Mouse (Mus musculus) midbrain, embryonic 12.5 days (tissue): ENCODE data around the gene Snap91. TPM values are rescaled to one million over a fixed set of nuclear protein-coding genes. Genes with fewer than 3 reads are reported as not detected.
A peak's percentile ranks its signal among the peaks of the same experiment; 100 is the strongest.

Experiments used
- ATAC-seq: fragments of 200-750 bp; cut with Nextera tagmentation; 2 replicates; pipeline ENCODE4 v1.8.0; 2017; ENCODE audit warnings: low read depth, moderate TSS enrichment, moderate library complexity; ENCODE audit not compliant: low FRiP score
- H3K27ac ChIP-seq: fragments of 300-500 bp; sonication (generic); replicated peaks from 2 replicates; pipeline ENCODE4 v1.5.1; 2016; ENCODE audit warnings: mild to moderate bottlenecking
- H3K27me3 ChIP-seq: fragments of 300-500 bp; sonication (generic); 2 replicates; pipeline ENCODE4 v1.6.1; 2016; ENCODE audit warnings: mild to moderate bottlenecking
- H3K36me3 ChIP-seq: fragments of 300-500 bp; sonication (generic); 2 replicates; pipeline ENCODE4 v1.6.1; 2016
- H3K4me1 ChIP-seq: fragments of 300-500 bp; sonication (generic); 2 replicates; pipeline ENCODE4 v1.6.1; 2016
- H3K4me2 ChIP-seq: fragments of 300-500 bp; sonication (generic); replicated peaks from 2 replicates; pipeline ENCODE4 v1.6.1; 2016; ENCODE audit warnings: mild to moderate bottlenecking, moderate library complexity
- H3K4me3 ChIP-seq: fragments of 300-500 bp; sonication (generic); 2 replicates; pipeline ENCODE4 v1.5.1; 2016; ENCODE audit warnings: mild to moderate bottlenecking
- H3K9ac ChIP-seq: fragments of 300-500 bp; sonication (generic); replicated peaks from 2 replicates; pipeline ENCODE4 v1.6.1; 2016; ENCODE audit warnings: mild to moderate bottlenecking, moderate library complexity
- H3K9me3 ChIP-seq: fragments of 300-500 bp; sonication (generic); 2 replicates; pipeline ENCODE4 v1.6.1; 2016; ENCODE audit warnings: mild to moderate bottlenecking
- WGBS: fragments of 180-500 bp; shearing (Covaris S2); methylation state at CpG from one replicate; pipeline ENCODE4 v1.1.7; 2016; 5-methylcytosine and 5-hydroxymethylcytosine counted together
- polyA plus RNA-seq: library from polyadenylated mRNA; unstranded; fragments of >200 nt; fragmentation: Nextera tagmentation; extraction: Ambion mirVana; gene quantifications from 2 replicates; pipeline ENCODE4 v1.2.1, GENCODE M21; 2016

The Snap91 gene
- polyA plus RNA-seq, result 39.3 and 45.0 TPM in 2 replicates

DNA sequence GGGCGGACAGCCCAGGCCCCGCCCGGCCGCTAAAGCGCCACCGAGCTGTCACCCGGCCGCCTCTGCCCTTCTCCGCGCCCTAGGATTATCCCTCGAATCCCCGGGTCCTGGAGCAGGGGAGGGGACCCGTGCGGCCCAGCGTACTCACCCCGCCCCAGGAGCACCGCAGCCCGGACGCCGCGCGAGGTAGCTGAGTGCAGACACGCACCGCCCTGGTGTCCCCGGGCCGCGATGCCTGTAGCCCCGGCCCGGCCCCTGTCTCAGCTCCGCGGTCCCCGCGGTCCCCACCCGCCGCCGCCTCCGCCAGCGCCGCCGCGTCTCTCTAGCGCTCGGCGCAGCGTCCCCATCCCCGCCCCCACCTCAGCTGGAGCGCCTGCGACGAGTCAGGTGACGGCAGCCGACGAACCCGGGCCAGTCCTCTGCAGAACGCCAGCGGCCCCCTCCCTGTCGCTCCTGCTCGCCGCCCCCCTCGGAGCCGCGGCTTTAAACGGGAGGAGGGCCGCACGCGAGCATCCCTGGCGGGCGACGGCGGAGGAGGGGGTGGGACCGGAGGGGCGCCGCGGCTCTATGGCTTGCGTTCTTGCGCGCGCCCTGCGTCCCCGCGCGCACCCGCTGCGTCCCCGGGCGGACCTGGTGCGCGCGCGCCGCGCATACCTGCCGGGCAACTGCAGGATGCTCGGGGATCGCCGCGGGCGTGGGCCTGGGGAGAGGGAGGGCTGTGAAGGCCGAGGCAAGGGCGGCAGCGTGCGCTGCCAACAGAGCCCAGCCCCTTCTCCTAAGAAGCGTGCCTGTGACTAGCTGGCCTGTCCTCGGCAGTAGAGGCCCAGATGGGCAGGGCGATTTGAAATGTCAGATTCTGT is at the start of gene Snap91:
Gene Snap91 (minus strand): TSS at position 542 of the 860 bp plus-strand sequence.
- ATAC-seq, result peak; percentile 94
- under 1% methylated on average over 88 of the region's 104 CpGs for WGBS
- Histone ChIP-seq H3K4me2 (peak within 1 kb of the TSS; percentile 85), H3K9me3 (no peaks in the 10 kb centered on the region), H3K27ac (peak within 1 kb of the TSS; percentile 93), H3K27me3 (peaks cover 28% of the 10 kb centered on the region), H3K36me3 (no peaks in the 10 kb centered on the region), H3K4me3 (peak within 1 kb of the TSS; percentile 72), H3K4me1 (0 out of 2 replicates have a peak, but pooled peaks cover 4% of the 10 kb centered on the region), H3K9ac (peak within 1 kb of the TSS; percentile 59)

DNA sequence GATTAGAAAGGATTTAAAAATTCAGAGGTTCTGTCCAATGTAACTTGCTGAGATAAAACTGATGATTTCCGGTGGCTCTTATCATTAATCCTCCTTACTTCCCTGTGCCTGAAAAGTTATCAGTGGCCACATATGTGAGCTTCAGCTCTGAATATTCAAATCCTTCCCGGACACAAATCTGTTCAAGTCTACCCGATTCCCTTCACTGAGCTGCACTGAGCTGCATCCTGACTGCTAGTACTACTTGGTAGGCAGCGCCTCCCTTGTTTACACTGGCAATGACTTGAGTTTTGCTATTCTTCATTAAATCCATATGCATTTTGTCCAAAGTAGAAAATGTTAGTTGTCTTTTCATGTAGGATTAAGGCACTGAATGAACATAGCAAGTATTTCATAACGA is 46.1 kb upstream of the Snap91 start:
- 80% methylated on average over 5 of the region's 5 CpGs for WGBS
- no peak overlapping the region for H3K9ac ChIP-seq
- H3K27ac ChIP-seq, result no peak overlapping the region
- H3K4me2 ChIP-seq, result no peak overlapping the region
- H3K36me3 ChIP-seq, result no peaks in the 10 kb centered on the region
- H3K9me3 ChIP-seq, result no peaks in the 10 kb centered on the region
- H3K27me3 ChIP-seq, result no peaks in the 10 kb centered on the region
- no peaks in the 10 kb centered on the region for H3K4me1 ChIP-seq
- no peak overlapping the region for H3K4me3 ChIP-seq
- ATAC-seq, result no peak

DNA sequence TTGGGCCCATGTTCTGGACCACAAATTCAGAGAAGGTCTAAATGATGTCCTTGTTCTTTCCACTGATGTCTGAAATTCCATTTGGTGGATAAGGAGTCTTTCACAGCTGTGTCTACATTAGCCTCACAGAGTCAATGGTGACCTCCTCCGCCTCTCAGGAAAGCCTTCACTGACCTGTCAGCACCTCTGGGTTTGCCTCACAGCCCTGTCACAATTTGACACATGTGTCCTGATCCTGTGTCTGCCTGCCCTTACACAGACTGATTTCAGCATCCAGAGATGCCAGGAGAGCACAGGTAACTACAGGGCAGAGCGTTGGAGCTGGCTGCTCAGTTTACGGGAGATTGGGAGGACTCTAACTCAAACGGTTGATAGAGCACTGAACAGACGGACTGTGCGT is 45.2 kb upstream of the Snap91 start:
- no peak overlapping the region for H3K4me3 ChIP-seq
- ATAC-seq, result no peak
- H3K9ac ChIP-seq, result no peak overlapping the region
- H3K4me1 ChIP-seq, result no peaks in the 10 kb centered on the region
- 85% methylated on average over 6 of the region's 6 CpGs for WGBS
- no peak overlapping the region for H3K27ac ChIP-seq
- no peaks in the 10 kb centered on the region for H3K27me3 ChIP-seq
- no peaks in the 10 kb centered on the region for H3K9me3 ChIP-seq
- no peak overlapping the region for H3K4me2 ChIP-seq
- no peaks in the 10 kb centered on the region for H3K36me3 ChIP-seq

DNA sequence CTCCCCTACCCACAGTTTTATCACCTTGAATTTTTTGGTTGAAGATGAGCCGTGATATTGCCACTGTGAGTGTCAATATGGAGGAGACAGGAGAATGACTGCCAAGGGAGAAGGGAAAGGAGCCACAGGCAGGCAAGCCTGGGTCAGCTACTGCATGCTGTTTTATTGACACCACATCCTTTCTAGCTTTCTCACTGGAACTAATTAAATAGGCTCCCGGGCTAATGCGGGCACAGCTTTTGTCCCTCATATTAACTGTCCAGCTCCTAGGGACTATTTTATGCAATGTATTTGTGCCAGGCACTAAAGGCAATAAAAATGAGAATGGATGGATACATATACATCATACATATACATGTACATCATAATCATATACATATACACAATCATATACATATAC is 42.0 kb upstream of the Snap91 start:
- H3K9ac ChIP-seq, result no peak overlapping the region
- H3K4me3 ChIP-seq, result no peak overlapping the region
- no peaks in the 10 kb centered on the region for H3K36me3 ChIP-seq
- no peaks in the 10 kb centered on the region for H3K9me3 ChIP-seq
- H3K4me2 ChIP-seq, result no peak overlapping the region
- no peaks in the 10 kb centered on the region for H3K4me1 ChIP-seq
- ATAC-seq, result no peak
- WGBS, result 65% methylated on average over 3 of the region's 3 CpGs
- H3K27ac ChIP-seq, result no peak overlapping the region
- H3K27me3 ChIP-seq, result no peaks in the 10 kb centered on the region

DNA sequence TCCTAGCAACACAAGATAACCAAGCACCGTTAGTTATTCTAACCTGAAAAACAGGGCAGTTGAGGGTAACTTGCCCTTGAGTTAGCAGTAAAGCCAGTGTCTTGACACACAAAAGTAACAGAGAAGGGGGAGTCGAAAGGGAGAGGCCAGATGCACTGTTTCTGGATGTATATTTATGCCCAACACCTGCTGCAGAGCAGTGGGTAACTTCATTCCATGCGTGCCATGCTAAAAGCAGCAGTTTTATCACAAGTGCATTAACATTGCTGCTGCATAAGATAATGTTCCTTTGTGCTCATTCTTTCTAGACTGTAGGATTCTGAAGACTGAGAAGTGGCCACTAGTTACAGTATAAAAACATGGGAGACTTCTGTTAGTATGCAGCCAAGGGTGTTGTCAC is 36.1 kb upstream of the Snap91 start:
- H3K36me3 ChIP-seq, result no peaks in the 10 kb centered on the region
- H3K4me1 ChIP-seq, result no peaks in the 10 kb centered on the region
- no peak overlapping the region for H3K4me3 ChIP-seq
- 84% methylated on average over 3 of the region's 3 CpGs for WGBS
- no peaks in the 10 kb centered on the region for H3K27me3 ChIP-seq
- no peak for ATAC-seq
- H3K9me3 ChIP-seq, result no peaks in the 10 kb centered on the region
- H3K27ac ChIP-seq, result no peak overlapping the region
- no peak overlapping the region for H3K4me2 ChIP-seq
- H3K9ac ChIP-seq, result no peak overlapping the region

DNA sequence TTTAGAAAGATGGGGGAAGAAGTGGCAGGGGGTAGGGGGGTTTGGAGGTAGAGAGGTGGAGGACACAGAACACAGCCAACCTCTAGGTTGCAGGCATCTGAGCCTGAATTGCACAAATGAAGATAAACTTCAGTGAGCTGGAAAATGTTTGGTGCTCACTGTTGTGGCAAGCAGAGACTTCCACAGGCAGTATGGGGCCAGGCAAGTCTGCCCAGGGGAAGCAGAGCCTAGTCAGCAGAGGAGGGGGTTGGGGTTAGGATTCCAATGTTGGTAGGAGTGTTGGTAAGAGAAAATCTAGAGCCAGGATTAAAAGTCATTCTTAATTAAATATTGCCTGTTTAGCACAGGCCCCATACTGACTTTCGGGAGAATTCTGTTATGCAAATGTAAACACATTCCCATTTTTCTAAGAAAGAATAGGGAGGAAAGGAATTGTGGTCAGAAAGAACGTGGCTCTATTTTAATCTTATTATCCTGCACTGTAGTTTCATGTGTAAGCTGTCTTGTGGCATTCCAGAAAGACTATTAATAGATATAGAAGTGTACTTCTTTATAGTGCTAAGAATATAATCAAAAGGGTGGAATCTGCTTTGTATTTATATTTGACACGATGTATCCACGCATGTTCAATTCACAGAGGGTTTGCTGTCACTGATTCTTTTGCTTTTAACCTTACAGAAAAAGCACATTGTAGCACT is 19.2 kb upstream of the Snap91 start:
- no peaks in the 10 kb centered on the region for H3K36me3 ChIP-seq
- no peak for ATAC-seq

DNA sequence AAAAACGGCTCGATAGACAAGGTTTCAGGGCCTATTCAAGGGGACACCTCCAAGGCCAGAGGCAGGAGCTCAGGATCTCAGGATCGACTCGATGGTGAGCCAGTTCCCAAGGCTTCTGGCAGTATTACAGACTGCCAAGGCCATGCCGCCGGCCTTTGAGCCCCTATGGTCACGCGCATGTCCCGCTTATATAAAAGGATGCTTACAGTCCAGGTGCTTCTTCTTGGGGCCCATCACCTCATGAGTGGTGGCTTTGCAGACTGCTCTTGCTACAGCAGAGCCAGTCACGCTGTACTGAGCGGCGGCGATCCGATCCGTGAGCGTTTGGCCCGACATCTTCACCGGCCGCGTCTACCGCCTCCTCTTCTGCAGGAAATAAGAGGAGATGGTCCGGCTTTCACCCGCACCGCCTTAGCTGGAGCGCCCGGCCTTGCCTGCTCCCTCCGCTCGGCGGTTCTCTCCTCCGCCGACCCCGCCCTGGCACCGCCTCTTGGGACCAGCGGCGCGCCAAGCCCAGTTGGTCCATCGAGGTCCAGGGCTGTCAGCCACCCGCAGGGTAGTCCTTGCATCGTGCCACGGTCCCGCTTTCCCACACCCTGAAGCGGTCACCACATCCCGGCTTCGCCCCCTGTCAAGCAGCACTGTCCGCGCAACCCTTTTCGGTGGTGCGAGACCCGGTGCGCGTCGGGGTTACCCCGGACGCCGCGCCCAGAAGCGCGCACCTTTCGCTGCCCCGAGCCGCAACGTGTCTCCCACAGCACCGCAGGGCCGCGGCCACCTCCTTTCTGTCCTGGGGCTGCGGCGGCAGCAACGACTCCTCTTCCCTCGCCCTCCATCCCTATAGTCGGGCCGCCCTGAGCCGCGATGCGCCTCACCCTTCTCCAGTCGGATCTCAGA is 990 bp downstream of the Snap91 start:
- ATAC-seq, result peak; percentile 42
- Histone ChIP-seq H3K27me3 (peaks cover 28% of the 10 kb centered on the region), H3K36me3 (no peaks in the 10 kb centered on the region), H3K9ac (peak overlapping the region; percentile 59), H3K4me3 (peak overlapping the region; percentile 72), H3K4me1 (0 out of 2 replicates have a peak, but pooled peaks cover 4% of the 10 kb centered on the region), H3K27ac (peak overlapping the region; percentile 93), H3K9me3 (no peaks in the 10 kb centered on the region), H3K4me2 (peak overlapping the region; percentile 85)
- under 1% methylated on average over 75 of the region's 75 CpGs for WGBS

More for the DNA sequence above, 19.2 kb upstream of the Snap91 start:
- Histone ChIP-seq H3K9me3 (no peaks in the 10 kb centered on the region), H3K4me1 (no peaks in the 10 kb centered on the region), H3K9ac (no peak overlapping the region), H3K27me3 (no peaks in the 10 kb centered on the region), H3K4me3 (no peak overlapping the region), H3K4me2 (no peak overlapping the region), H3K27ac (no peak overlapping the region)
- 64% methylated on average over 4 of the region's 4 CpGs for WGBS

DNA sequence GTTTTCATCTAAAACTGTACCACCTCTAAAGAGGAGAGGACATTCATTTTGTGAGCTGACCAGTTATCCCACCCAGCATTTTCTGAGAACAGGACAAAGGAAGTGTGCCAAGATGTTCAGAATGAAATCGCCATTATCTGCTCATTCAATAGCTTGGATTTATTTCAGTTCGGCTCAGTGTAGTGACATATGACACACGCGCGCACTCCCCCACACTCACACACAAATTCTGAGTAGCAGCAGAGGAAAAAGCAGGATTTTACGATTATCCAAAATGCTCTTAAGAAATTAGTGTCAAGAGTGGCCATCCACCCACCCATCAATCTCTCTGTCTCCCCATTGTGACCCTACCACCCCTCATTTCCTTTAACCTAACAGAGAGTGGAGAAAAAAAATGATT is 1.7 kb downstream of the Snap91 start:
- Histone ChIP-seq H3K36me3 (no peaks in the 10 kb centered on the region), H3K9me3 (no peaks in the 10 kb centered on the region), H3K27me3 (peaks cover 28% of the 10 kb centered on the region), H3K4me3 (peak overlapping the region; percentile 72), H3K27ac (peak overlapping the region; percentile 93), H3K4me2 (peak overlapping the region; percentile 85), H3K4me1 (0 out of 2 replicates have a peak, but pooled peaks cover 4% of the 10 kb centered on the region), H3K9ac (peak overlapping the region; percentile 59)
- 65% methylated on average over 6 of the region's 6 CpGs for WGBS
- ATAC-seq, result no peak

DNA sequence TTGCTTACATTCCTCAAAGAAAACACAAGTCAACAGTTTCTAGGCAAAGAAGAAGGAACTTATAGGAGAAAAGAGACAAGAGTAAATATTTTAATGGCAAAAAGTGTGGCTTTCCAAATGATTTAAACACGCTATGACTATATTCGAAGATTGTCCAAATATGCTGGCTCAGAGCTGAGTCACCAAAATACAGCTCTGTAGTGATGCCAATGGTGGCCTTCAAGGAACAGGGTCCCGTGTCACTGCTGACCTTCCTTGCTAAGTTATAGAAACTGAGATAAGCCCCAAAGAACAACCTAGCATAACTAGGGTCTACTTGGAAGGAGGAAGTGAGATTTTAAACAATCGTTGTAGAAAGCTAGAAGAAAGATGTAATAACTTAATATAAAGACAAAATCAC is 6.8 kb downstream of the Snap91 start:
- ATAC-seq, result no peak
- H3K4me1 ChIP-seq, result no peaks in the 10 kb centered on the region
- H3K4me3 ChIP-seq, result no peak overlapping the region
- no peaks in the 10 kb centered on the region for H3K9me3 ChIP-seq
- H3K9ac ChIP-seq, result no peak overlapping the region
- H3K4me2 ChIP-seq, result no peak overlapping the region
- H3K36me3 ChIP-seq, result no peaks in the 10 kb centered on the region
- peaks cover 11% of the 10 kb centered on the region for H3K27me3 ChIP-seq
- H3K27ac ChIP-seq, result no peak overlapping the region
- WGBS, result 89% methylated on average over 4 of the region's 4 CpGs

DNA sequence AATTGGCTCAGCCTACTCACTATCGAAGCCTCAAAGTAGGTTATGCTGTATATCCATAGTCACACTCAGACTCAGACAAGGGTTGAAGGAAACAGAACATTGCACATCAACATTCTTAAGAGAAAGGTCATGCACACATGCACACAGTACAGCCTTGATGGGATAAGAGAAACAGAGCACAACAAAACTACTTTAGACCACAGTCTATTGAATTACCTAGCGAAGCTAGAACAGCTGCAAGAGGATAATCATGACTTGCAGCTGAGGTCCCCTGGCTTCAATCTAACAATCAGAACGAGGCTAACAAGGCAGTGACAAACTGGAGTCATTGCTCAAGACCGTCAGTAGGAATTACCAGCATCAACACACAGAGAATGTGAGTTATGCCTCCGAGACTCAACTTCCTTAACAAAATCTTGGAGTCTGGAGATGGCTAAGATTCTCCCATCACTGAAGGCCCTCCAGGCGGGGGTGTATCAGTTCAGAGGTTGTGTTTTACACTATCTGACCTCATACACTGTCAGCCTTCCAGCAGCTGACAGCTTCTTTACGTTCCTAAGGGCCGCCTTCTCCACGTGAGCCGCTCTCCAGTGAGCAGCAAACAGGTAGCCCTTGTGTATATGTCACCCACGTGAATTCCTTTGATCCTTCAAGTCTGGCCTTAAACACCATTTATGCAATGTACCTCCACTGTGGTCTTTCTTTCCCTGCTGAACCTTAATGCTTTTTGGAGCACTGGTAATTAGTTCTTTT is 10.7 kb downstream of the Snap91 start:
- Histone ChIP-seq H3K4me2 (no peak overlapping the region), H3K9me3 (no peaks in the 10 kb centered on the region), H3K4me1 (no peaks in the 10 kb centered on the region), H3K27ac (no peak overlapping the region), H3K9ac (no peak overlapping the region), H3K36me3 (no peaks in the 10 kb centered on the region), H3K4me3 (no peak overlapping the region), H3K27me3 (no peaks in the 10 kb centered on the region)
- WGBS, result 61% methylated on average over 11 of the region's 11 CpGs
- ATAC-seq, result no peak

DNA sequence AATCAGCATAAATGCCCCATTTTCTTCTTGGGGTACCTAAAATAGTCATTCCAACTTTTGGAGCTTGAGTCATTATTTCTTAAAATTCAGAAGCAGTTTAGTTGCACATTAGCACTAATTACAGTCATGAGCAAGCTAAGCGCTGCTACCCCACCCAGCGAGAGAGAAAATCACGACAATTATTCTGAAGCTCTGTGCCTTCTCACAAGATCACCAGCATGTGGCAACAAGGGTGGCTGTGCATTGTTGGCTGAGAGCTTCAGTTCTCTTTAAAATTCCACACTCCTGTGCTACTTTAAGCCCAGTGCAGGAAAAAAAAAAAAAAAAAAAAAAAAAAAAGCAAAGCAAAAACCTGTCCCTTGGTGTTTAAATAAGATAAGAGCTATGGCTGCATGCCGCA is 22.4 kb downstream of the Snap91 start:
- Histone ChIP-seq H3K4me2 (no peak overlapping the region), H3K4me1 (no peaks in the 10 kb centered on the region; the same call in 1 of the 2 replicates), H3K27me3 (no peaks in the 10 kb centered on the region), H3K4me3 (no peak overlapping the region), H3K9me3 (no peaks in the 10 kb centered on the region), H3K27ac (no peak overlapping the region), H3K36me3 (no peaks in the 10 kb centered on the region), H3K9ac (no peak overlapping the region)
- WGBS, result 92% methylated on average over 4 of the region's 4 CpGs
- ATAC-seq, result no peak
